Mouse (Mus musculus) neutrophil, adult 65 days (primary cell): Measurements from ENCODE around the gene Chodl. TPM values are rescaled to one million over a fixed set of nuclear protein-coding genes. Genes with fewer than 3 reads are reported as not detected.

Experiments
- total RNA-seq: library from RNA; stranded (reverse); gene quantifications from 2 replicates; pipeline ENCODE4 v1.2.4, GENCODE M21; 2023

Chodl gene
- not detected in 2 replicates for total RNA-seq

GRCm38 (mm10) chr16:78930382-78931286, at the start of gene Chodl:
Gene Chodl (plus strand): TSS chr16:78930948.

Other genes with a start within 250 kb of the Chodl start
- not detected in 2 replicates for gene Tmprss15, start 160.1 kb downstream of the Chodl start, total RNA-seq